Mouse (Mus musculus): Measurements from ENCODE around the gene Arhgap10.
"Not testable (repeated sequence)": the region's sequence is repeated elsewhere in the genome, so short reads cannot be mapped to it uniquely, and the experiment has no call there.

Arhgap10 gene

DNA sequence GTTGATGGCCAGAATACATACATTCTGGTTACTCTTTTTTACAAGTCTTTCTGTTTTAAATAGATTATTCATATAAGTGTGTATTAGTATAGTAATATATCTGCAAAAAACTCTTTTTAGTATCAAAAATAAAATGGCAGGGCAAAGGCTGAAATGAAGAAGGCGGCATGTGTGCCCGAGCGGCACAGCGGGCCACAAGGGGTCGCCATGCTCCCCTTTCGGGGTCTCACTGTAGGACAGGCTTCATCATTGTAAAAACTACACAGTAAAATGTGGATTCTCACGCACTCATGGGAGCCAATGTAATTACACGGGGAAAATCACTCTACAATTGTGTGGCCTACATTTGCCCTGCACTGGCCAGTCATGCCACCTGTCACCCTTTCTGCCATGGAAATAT, 160.6 kb downstream of the Arhgap10 start:
- no peak for DNase-seq (ENCODE audit: extremely low read depth, insufficient read length, low spot score)

DNA sequence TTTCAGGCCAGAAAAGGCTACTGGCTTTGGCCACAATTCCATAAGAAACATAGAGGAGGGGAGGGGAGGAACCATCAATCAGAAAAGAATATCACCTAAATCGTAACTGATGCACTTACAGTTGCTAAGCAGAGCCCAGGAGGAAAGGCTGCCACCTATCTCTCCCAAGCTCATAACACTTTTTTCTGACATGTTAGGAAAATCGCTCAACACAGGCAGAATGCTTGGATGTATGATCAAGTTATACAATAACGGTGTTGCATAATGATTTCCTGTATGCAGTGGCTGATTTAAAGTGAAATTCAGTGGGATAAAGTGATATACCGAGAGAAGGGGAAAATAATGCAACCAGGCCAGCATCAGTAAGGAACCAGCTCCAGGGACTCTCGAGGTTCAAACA, 162.4 kb downstream of the Arhgap10 start:
- DNase-seq (ENCODE audit: extremely low read depth, insufficient read length, low spot score) = no peak

DNA sequence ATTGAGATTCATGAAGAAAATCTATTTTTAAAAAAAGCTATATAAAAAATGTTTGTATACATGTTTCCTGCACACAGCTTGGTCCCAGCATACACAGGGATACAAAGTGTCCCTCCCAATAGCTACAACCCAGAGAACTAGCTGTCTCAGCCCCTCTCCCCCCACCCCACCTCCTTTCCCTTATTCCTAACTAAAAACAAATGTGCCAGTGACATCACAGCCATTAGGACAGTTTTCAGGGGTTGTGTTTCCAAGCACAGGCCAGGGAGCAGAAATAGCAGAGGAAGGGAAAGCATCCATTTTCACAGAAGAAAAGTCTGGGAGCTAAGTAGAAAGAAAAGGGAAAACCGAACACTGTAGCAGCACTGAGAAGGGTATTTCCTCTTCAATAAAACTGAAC, 163.6 kb downstream of the Arhgap10 start:
- no peak for DNase-seq (ENCODE audit: extremely low read depth, insufficient read length, low spot score)

DNA sequence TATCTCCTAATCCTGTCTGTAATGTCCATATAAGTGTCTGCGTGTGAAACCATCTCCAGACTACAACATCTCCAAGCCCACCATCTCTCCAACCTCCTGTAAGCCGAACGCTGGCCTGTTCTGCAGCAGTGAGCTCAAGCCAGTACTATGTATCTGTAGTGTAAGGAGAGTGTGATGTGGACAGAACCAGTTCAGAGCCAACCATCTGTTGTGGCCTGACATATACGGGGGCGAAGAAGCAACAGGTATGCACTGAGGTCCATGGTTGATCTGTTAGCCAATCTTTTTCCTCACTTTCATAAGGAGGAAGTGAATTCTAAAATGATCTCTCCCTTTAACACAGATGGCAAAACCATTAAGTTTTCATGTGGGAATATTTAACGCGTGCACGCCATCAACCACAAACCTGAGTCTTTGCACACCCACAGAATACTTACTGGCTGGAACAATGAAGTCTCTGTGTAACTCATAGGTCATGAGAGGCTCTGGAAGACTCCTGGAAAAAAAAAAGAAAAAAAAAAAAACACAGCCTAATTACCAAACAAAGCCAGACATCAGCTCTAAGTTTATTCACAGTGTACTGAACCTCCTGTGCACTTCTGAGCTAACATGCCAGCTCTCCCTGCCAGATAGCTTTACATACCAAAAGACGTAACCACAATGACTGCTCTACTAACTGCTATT, 166.4 kb downstream of the Arhgap10 start:
- DNase-seq (ENCODE audit: extremely low read depth, insufficient read length, low spot score) = no peak

DNA sequence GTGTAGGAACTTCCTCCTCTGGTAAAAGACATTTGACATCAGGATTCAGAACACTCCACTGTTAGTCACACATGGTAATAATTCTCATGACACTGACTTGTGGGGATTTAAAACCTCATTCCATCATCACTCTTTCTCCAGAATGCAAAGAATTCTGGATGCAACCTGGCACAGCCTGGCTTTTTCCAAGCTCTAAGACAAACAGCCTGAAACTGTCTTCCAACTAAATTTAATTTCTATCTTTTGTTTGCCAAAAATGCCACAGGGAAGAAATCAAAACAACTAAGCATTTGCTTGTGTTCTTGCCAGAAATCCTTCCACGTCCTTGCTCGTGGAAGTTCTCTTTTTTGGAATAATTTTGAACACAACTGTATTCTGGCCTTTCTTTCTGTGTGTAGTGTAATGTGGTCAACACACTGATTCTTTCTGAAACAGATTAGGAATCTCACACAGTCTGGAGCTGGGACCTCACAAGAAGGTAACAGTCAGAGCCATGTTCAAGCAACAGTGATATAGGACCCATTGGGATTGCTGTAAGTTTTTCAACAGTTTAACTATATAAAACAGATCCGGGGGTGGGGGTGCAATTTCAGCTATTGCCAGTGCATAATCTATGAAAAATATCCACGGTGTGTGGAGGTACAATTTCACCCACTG, 167.5 kb downstream of the Arhgap10 start:
- DNase-seq (ENCODE audit: extremely low read depth, insufficient read length, low spot score) = no peak

DNA sequence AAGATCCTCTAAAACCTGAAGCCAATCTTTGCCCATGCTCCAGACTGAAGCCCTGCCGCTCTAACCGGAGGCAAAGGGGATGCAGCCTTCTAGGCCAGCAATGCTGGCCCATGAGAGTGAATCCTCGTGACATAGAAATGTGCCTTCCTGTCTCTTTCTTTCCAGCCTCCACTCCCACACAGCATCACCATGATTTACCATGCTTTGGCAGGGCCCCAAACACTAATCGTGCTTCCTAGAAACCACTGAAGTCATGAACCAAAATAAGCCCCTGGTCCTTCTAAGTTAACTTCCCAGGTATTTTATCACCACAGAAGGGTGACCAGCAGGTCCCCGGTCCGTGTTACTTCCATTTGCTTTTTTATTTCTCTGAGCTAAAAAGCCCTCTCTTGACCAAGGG, 173.8 kb downstream of the Arhgap10 start:
- DNase-seq (ENCODE audit: extremely low read depth, insufficient read length, low spot score) = no peak

DNA sequence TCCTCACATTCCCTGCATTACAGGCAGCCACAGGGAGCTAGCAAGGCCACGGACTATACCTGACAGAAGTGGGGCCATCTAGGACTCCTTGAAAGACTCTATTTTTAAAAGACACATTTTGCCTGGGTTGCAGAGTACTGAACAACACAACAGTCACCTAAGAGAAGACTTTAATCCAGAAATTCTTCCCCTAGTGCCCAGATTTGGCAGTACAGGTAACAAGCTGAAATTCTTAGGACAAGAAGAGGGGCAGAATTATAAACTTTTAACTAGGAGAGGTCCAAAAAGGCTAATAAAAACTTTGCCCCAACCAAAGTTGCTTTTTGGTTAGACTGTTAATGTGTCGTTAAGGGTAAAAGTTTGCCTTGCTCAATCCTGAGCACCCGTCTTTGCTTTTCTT, 174.4 kb downstream of the Arhgap10 start:
- no peak for DNase-seq (ENCODE audit: extremely low read depth, insufficient read length, low spot score)

DNA sequence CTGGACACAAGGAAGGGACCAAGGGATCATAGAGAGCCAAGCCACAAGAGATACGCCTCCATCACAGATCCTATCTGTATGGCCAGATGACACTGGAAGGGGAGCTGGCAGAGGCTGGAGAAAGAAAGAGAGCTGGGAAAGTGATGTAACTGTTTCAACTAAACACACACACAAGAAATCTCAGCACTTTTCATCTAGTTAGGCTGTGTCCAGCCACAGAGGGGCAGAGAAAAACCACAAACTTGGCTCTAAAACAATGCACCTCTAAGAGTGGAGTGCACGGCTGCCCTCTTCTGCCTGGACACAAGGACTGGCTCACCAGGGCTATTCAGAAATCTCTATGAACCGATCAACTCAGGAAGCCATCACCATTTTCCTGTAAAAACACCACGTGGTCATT, 175.6 kb downstream of the Arhgap10 start:
- peak; percentile 9 for DNase-seq (ENCODE audit: extremely low read depth, insufficient read length, low spot score)

DNA sequence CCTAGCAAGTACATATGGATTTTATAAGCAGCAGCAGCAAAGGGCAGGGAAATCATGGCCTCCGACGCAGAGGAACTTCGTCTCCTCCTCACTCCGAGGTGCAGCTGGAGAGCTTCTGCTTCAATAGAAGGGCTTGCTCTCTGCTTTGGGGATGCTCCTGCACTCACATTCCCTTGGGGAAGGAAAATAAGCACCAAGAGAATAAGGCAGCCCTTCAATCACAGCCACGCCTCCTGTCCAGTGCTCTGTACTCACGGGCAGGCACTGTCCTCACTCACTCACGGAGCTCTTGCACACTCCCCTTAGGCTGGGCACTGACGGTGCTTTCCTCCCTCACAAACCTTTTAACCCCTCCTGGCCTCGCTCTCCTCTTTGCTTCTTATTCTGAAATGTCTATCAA, 176.4 kb downstream of the Arhgap10 start:
- DNase-seq (ENCODE audit: extremely low read depth, insufficient read length, low spot score) = no peak

DNA sequence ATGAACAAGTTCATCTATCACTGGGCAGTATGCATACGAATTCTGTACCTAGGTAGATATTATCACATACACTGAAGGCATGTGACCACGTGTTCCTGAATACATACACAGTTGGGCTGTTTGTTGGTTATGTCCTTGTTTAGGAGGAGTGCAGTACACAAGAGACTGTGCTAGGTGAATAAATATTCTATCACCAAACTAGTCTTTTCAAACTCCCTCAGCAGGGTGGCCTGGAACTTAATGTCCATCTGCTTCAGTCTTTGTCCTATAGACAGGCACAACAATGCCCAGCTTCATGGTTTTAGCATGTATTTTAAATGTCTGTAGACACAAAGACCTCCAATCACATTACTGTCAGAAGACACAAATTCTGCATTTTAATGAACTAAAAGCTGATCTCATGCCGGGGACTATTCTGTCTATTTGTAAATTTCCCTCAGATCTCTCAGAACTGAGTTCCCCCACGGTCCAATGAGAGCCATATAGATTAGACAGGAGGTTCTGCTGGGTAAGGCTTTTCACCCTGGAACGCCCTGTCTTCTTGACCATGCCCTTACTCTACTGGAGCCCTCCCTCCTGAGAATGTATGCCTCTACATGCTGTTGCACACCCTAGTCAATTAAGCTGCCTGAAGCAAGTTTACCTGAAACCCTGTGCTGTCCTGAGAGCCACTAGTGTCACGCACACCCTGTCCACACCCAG, 177.6 kb downstream of the Arhgap10 start:
- DNase-seq (ENCODE audit: extremely low read depth, insufficient read length, low spot score) = no peak

DNA sequence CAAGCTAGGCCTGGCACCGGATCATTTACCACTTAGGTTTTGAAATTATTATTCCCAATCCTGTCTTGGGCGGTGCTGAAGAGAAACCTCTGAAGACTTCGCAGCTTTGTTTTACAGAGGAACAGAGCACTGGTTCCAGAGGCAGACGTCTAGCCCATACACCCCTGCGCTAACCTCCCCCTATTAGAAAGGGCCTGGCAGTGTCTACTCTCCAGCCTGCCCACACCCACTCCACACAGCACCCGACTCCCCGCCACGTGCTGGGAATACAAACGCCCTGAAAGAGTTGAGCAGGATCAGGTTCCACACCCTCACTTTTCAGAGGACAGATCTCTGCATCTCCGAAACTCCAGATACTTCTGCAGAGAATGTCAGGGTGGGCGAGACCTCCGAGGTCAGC, 180.5 kb downstream of the Arhgap10 start:
- no peak for DNase-seq (ENCODE audit: extremely low read depth, insufficient read length, low spot score)

DNA sequence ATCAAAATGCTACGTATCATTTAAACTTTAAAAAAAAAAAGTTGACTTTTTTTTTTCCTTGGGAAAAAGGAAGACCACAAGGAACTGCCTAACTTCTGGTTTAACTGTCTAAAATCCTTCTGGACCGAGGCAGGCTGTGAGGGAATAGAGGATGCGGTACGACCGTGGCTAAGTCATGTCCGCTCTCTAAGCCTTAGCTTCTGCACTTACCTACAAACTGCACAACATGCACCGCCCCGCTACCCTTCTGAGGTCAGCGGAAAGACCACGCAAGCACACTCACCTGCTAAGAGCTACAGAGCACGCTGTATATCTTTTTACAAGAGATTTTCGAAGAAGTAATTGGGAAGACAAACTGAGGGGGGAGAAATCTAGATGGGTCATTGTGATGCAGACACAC, 186.6 kb downstream of the Arhgap10 start:
- no peak for DNase-seq (ENCODE audit: extremely low read depth, insufficient read length, low spot score)

DNA sequence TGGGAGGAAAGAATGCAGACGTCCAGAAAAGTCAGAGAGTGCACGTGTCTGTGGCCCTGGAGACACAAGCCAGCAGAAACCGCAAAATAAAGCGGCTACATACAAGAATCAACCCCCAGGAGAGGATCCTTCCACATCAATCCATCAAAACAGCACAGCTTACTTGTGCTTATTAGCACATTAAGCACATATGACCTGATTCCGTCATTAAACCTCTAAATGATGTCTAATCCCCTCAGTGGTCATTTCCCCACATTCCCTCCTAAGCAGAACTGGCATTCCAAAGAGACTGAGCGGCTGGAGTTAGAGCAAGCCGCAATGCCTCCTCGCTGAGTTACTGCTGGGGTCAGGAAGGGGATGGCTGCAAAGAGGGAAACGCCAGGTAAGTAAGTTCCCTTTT, 187.4 kb downstream of the Arhgap10 start:
- no peak for DNase-seq (ENCODE audit: extremely low read depth, insufficient read length, low spot score)

DNA sequence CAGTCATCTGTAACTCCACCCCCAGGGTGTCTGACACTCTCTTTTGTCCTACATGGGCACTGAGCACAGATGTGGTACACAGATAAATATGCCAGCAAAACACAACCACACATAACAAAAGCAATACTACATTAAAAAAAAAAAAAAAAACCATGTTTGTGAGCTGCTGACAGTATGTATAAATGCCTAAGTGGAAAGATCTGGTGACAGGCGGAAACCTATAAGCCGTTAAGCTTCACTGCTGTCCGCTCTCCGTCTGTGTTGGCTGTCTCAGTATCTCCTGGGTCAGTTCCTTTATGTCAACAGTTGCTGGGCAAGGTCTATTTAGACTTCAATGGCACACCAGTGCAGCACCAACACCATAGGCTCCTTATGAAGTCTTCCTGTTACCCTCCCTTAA, 188.0 kb downstream of the Arhgap10 start:
- no peak for DNase-seq (ENCODE audit: extremely low read depth, insufficient read length, low spot score)

DNA sequence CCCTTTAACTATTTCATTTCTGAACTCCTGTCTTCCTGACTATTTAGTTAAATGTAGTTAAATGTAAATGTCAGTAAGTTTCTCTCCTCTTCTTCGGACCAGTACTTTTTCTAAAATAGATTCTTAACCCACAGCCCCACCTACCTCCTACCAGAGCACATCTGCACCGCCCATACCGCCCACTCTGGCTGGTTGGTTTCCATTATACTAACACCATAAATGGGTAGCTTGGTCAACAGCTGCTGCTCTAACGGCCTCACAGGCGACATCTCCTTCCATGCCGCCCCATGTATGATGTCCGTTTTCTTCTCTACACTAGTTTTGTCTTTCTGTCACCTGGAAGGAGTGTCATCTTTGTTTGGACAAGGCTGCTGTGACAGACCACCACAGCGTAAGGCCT, 189.3 kb downstream of the Arhgap10 start:
- no peak for DNase-seq (ENCODE audit: extremely low read depth, insufficient read length, low spot score)

DNA sequence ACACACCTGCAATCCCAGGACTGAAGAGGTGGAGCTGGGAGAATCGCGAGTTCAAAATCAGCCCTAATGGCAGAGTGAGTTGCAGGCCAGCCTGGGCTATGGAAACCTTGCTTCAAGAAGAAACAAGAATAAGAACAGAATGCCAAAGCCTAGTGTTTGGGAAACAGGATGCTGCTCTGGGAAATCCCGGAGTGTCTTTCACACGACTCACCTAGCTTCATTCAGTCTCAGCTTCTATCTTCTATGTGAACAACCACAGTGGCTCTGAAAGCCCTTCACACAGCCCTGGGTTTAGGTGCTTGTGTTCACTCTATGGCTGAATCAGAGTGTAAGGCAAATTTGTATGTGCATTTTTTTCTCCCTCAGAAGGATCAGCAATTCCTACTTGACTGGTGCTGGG, 190.4 kb downstream of the Arhgap10 start:
- DNase-seq (ENCODE audit: extremely low read depth, insufficient read length, low spot score) = peak; percentile 8

DNA sequence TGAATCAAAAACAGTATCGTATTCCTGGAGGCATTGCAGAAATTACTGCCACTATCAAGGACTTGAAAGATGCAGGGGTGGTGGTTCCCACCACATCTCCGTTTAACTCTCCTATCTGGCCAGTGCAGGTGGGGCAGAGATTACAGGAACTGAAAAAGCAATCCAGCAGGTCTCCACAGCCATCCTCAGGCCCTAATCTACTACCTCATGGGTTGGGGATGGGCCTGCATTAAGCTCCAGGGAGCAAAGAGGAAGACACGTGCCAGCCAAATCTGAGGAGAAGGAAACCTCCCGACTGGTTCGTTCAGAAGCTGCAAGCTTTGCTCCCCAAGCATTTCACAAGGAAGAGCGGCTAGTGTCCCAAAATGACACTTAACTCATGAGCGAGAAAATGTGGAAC, 195.0 kb downstream of the Arhgap10 start:
- DNase-seq (ENCODE audit: extremely low read depth, insufficient read length, low spot score) = not testable (repeated sequence)

DNA sequence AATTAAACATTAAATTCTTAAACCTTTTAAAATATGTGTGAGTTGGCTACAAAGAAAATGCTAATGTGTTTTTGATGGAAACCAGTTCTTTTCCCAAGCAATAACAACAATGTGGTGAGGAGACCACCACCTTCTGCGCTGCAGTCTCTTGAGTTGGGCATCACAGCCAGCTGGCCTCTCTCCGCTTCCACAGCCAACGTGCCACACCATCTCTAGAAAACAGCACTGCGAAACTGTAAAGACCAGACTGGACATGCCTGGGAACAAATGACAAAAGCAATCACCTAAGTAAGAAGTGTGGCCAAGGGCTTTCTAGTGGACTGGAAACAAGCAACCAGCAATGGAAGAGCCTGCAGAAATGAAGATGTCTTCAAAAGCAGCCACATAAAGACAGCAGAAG, 195.9 kb downstream of the Arhgap10 start:
- DNase-seq (ENCODE audit: extremely low read depth, insufficient read length, low spot score) = no peak

DNA sequence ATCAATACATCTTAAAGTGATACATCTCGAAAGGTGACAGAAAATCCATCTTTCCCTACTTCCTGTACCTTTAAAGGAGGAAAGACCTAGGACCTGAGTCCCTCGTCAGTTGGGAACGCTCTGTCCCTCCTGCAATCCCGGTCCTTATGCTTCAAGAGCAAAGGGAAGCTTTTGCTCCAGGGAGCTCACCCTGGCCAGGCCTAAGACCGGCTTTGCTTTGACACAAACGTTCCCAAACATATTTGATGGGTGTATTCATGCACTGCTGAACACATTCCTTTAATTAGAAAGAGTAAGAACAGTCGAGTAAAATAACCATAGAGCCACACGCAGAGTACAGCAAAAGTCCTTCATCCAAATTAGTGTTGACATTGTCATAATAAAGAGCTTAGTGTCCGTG, 199.2 kb downstream of the Arhgap10 start:
- no peak for DNase-seq (ENCODE audit: extremely low read depth, insufficient read length, low spot score)

DNA sequence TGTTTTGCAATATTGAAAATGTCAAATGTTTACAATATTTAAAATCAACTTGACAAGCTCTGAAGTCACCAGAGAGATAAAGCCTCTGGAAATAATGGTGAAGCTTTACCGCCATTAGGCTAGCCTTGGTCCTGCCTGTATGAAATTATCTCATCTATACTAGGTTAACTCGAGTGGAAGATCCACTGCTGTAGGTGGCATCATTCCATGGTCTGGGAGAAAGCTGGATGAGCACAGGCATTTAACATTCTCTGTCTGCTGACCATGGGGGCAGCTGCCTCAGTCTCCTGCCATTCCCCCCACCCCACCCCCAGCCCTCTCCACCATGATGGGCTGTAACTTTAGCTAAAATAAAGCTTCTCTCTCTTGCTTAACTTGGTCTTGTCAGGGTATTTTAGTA, 200.0 kb downstream of the Arhgap10 start:
- DNase-seq (ENCODE audit: extremely low read depth, insufficient read length, low spot score) = no peak

DNA sequence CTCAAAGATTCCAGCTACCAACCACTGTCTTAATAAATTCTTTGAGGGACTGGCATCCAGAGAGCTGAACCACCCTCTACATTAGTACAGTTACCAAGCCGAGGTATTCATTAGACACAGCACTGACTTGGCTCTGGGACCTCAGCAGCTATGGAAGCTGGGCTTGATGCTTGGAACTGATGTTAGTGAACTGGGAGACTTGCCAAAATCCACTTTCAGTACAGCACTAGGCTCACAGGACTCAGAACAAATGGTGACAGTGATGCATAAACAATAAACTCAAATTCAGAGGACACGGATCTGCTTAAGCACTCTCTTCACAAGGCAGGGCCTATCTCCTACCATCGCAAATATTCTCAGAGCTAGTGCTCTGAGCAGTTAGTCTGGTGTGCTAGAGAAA, 204.8 kb downstream of the Arhgap10 start:
- no peak for DNase-seq (ENCODE audit: extremely low read depth, insufficient read length, low spot score)

DNA sequence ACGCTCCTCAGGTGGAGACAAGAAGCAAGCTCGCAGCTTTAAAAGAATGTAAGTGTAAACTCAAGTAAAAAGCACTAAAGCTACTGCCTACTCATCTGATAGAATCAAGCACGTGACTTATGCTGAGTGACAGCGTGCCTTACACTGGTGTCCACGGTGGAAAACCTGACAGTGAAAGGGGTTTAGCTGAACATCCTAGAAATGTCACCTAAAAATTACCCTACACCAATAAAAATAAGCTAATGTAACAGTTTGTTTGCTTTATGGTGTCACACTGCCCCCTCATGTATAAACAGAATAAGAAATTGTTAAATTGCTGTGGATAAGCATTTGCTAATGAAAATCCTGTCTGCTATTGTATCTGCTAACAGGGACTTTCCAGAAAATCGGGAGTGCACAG, 206.0 kb downstream of the Arhgap10 start:
- DNase-seq (ENCODE audit: extremely low read depth, insufficient read length, low spot score) = no peak
